Mouse (Mus musculus) C2C12 (cell line): Measurements from ENCODE around the gene Slc36a3.

Experiments used
- CTCF ChIP-seq: IDR thresholded peaks from one replicate; pipeline ENCODE4 v1.5.1; 2011; ENCODE audit not compliant: control insufficient read depth, insufficient read depth, insufficient read length
- MYOD1 ChIP-seq: IDR thresholded peaks from one replicate; pipeline ENCODE4 v1.6.1; 2011; ENCODE audit warnings: low read depth; ENCODE audit not compliant: control insufficient read depth, insufficient read length
- MYOG ChIP-seq: IDR thresholded peaks from one replicate; pipeline ENCODE4 v1.6.1; 2011; ENCODE audit not compliant: control insufficient read depth, insufficient read length; ENCODE audit errors: extremely low read depth

- TF ChIP-seq CTCF (no peak), MYOD1 (no peak), MYOG (no peak)
Measured at GRCm38 (mm10) chr11:55084629-55085028, 66.9 kb downstream of the Slc36a3 start.
